Mouse (Mus musculus) testis, adult 2 months (tissue): Measurements from ENCODE around the gene Pde9a. TPM values are rescaled to one million over a fixed set of nuclear protein-coding genes. Genes with fewer than 3 reads are reported as not detected.

Experiments used
- H3K27ac ChIP-seq: fragments of 200-500 bp; 2 replicates; pipeline ENCODE4 v1.5.1; 2012; ENCODE audit warnings: low read depth, low read length; ENCODE audit not compliant: control insufficient read depth, insufficient read depth
- H3K27me3 ChIP-seq: fragments of 200-500 bp; 2 replicates; pipeline ENCODE4 v1.6.1; 2012; ENCODE audit warnings: mild to moderate bottlenecking, low read length, moderate library complexity; ENCODE audit not compliant: control insufficient read depth, insufficient read depth
- H3K36me3 ChIP-seq: fragments of 200-500 bp; 2 replicates; pipeline ENCODE4 v1.6.1; 2012; ENCODE audit warnings: mild to moderate bottlenecking, low read length; ENCODE audit not compliant: control insufficient read depth, insufficient read depth
- H3K4me1 ChIP-seq: fragments of 200-500 bp; 2 replicates; pipeline ENCODE4 v1.6.1; 2012; ENCODE audit warnings: low read length; ENCODE audit not compliant: control insufficient read depth, insufficient read depth
- H3K4me3 ChIP-seq: fragments of 200-500 bp; 2 replicates; pipeline ENCODE4 v1.5.1; 2012; ENCODE audit warnings: low read depth, mild to moderate bottlenecking, low read length, moderate library complexity, mixed read lengths; ENCODE audit not compliant: control insufficient read depth
- CTCF ChIP-seq: fragments of 200-500 bp; IDR thresholded peaks from 2 replicates; pipeline ENCODE4 v1.5.1; 2012; ENCODE audit warnings: low read depth, mild to moderate bottlenecking, inconsistent platforms, low read length, moderate library complexity; ENCODE audit not compliant: control insufficient read depth, insufficient read depth, insufficient replicate concordance
- POLR2A ChIP-seq: fragments of 200-500 bp; IDR thresholded peaks from 2 replicates; pipeline ENCODE4 v1.6.1; 2012; ENCODE audit warnings: low read depth, mild to moderate bottlenecking, inconsistent platforms, low read length, moderate library complexity; ENCODE audit not compliant: control insufficient read depth
- polyA plus RNA-seq: library from polyadenylated mRNA; depleted of rRNA; stranded (reverse); fragments of >200 nt; gene quantifications from 2 replicates; pipeline ENCODE4 v1.2.3, GENCODE M21; 2012

Gene Pde9a
- polyA plus RNA-seq, 1 experiment: 3.8 TPM

- H3K27ac ChIP-seq: no peak overlapping the region
- H3K27me3 ChIP-seq: no peaks in the 10 kb centered on the region
- no peaks in the 10 kb centered on the region for H3K36me3 ChIP-seq
- TF ChIP-seq CTCF: no peak
- TF ChIP-seq POLR2A: no peak
- H3K4me1 ChIP-seq: no peaks in the 10 kb centered on the region; the same call in 1 of the 2 replicates
- H3K4me3 ChIP-seq: no peak overlapping the region
These were observed 70.9 kb downstream of the Pde9a start for GRCm38 (mm10) chr17:31456723-31457567.

- Histone ChIP-seq H3K27ac (no peak overlapping the region), H3K27me3 (no peaks in the 10 kb centered on the region), H3K4me1 (no peaks in the 10 kb centered on the region; the same call in 1 of the 2 replicates), H3K36me3 (no peaks in the 10 kb centered on the region), H3K4me3 (no peak overlapping the region)
- no peak for TF ChIP-seq CTCF
- no peak for TF ChIP-seq POLR2A
These were observed 74.4 kb downstream of the Pde9a start for GRCm38 (mm10) chr17:31460416-31460815.

- H3K36me3 ChIP-seq: no peaks in the 10 kb centered on the region
These were observed 76.5 kb downstream of the Pde9a start for GRCm38 (mm10) chr17:31462506-31462905.

GRCm38 (mm10) chr17:31466854-31467253, 80.8 kb downstream of the Pde9a start:
- H3K4me3 ChIP-seq: no peak overlapping the region
- H3K27ac ChIP-seq: no peak overlapping the region
- H3K36me3 ChIP-seq: no peaks in the 10 kb centered on the region
- H3K4me1 ChIP-seq: no peaks in the 10 kb centered on the region
- TF ChIP-seq POLR2A: no peak
- TF ChIP-seq CTCF: peak; percentile 58; the same call in 1 of the 2 replicates
- H3K27me3 ChIP-seq: no peaks in the 10 kb centered on the region

More at GRCm38 (mm10) chr17:31462506-31462905, 76.5 kb downstream of the Pde9a start:
- TF ChIP-seq POLR2A (no peak), CTCF (no peak)
- Histone ChIP-seq H3K4me1 (no peaks in the 10 kb centered on the region), H3K4me3 (no peak overlapping the region), H3K27ac (no peak overlapping the region), H3K27me3 (no peaks in the 10 kb centered on the region)

- Histone ChIP-seq H3K4me3 (no peak overlapping the region), H3K27ac (no peak overlapping the region), H3K36me3 (no peaks in the 10 kb centered on the region), H3K4me1 (no peaks in the 10 kb centered on the region), H3K27me3 (no peaks in the 10 kb centered on the region)
- no peak for TF ChIP-seq CTCF
- TF ChIP-seq POLR2A: no peak
These were observed 82.5 kb downstream of the Pde9a start for GRCm38 (mm10) chr17:31468496-31468895.

GRCm38 (mm10) chr17:31470766-31471418, 84.9 kb downstream of the Pde9a start:
- TF ChIP-seq CTCF: no peak
- TF ChIP-seq POLR2A: no peak
- Histone ChIP-seq H3K4me3 (no peak overlapping the region), H3K4me1 (peaks cover 2% of the 10 kb centered on the region), H3K27ac (no peak overlapping the region), H3K27me3 (no peaks in the 10 kb centered on the region), H3K36me3 (no peaks in the 10 kb centered on the region)

- Histone ChIP-seq H3K36me3 (no peaks in the 10 kb centered on the region), H3K27ac (no peak overlapping the region), H3K4me1 (peaks cover 4% of the 10 kb centered on the region), H3K27me3 (no peaks in the 10 kb centered on the region), H3K4me3 (no peak overlapping the region)
- TF ChIP-seq POLR2A (no peak), CTCF (no peak)
These were observed 88.4 kb downstream of the Pde9a start for GRCm38 (mm10) chr17:31474388-31474787.

- H3K27me3 ChIP-seq: no peaks in the 10 kb centered on the region
- no peak for TF ChIP-seq CTCF
- TF ChIP-seq POLR2A: no peak
These were observed 92.6 kb downstream of the Pde9a start for GRCm38 (mm10) chr17:31478606-31479005.

More at GRCm38 (mm10) chr17:31478606-31479005, 92.6 kb downstream of the Pde9a start:
- Histone ChIP-seq H3K4me3 (no peak overlapping the region), H3K4me1 (peaks cover 11% of the 10 kb centered on the region), H3K27ac (no peak overlapping the region), H3K36me3 (no peaks in the 10 kb centered on the region)
